Mouse (Mus musculus): ENCODE data around the gene Slc25a47.

DNA sequence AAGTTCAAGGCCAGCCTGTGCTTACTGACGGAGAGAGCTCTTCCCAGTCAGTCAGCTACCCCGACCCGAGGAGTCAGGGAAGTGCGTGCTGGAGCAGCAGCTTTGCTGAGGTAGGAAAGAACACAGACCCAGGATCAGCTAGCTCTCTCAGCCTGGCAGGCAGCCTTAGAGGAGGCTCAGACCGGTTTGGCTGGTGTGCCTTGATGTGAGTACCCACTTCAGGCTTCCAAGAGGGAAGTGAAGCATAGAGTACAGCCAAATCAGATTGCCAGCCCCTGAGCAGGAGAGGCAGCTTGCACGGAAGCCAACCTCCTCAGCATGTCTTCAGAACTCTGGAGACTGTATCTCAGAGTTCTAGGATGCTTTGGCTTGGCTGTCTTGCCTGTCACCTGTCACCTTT is 5.3 kb downstream of the Slc25a47 start:
- TF ChIP-seq CTCF (IDR thresholded peaks at IDR 0.05; ENCODE audit: borderline replicate concordance, control insufficient read depth, extremely low read depth, insufficient read depth, low read length, poor library complexity), result no peak
- TF ChIP-seq POLR2A (IDR thresholded peaks at IDR 0.05; ENCODE audit: control insufficient read depth, extremely low read depth, insufficient read depth, low read length, poor library complexity), result no peak

Data from thymus, adult 2 months (tissue).